Mouse (Mus musculus) stomach, embryonic 16.5 days (tissue): ENCODE data around the gene C1ql1. TPM values are rescaled to one million over a fixed set of nuclear protein-coding genes. Genes with fewer than 3 reads are reported as not detected.
A peak's percentile ranks its signal among the peaks of the same experiment; 100 is the strongest.

ENCODE experiments used
- ATAC-seq: fragments of 200-750 bp; cut with Nextera tagmentation; 2 replicates; pipeline ENCODE4 v1.8.0; 2017; ENCODE audit warnings: moderate number of reproducible peaks, moderate TSS enrichment; ENCODE audit not compliant: insufficient read depth, low FRiP score
- H3K27ac ChIP-seq: fragments of 300-500 bp; sonication (generic); 2 replicates; pipeline ENCODE4 v1.5.1; 2014; ENCODE audit warnings: low read length
- H3K27me3 ChIP-seq: fragments of 300-500 bp; sonication (generic); 2 replicates; pipeline ENCODE4 v1.6.1; 2014; ENCODE audit warnings: low read length, control low read depth, mixed read lengths; ENCODE audit not compliant: control insufficient read depth, insufficient read depth
- H3K36me3 ChIP-seq: fragments of 300-500 bp; sonication (generic); 2 replicates; pipeline ENCODE4 v1.6.1; 2014; ENCODE audit warnings: low read length; ENCODE audit not compliant: control insufficient read depth, insufficient read depth
- H3K4me1 ChIP-seq: fragments of 300-500 bp; sonication (generic); 2 replicates; pipeline ENCODE4 v1.6.1; 2014; ENCODE audit warnings: low read length, control low read depth, mixed read lengths; ENCODE audit not compliant: control insufficient read depth, insufficient read depth
- H3K4me2 ChIP-seq: fragments of 300-500 bp; sonication (generic); 2 replicates; pipeline ENCODE4 v1.6.1; 2014; ENCODE audit warnings: low read depth, low read length, mixed read lengths
- H3K4me3 ChIP-seq: fragments of 300-500 bp; sonication (generic); replicated peaks from 2 replicates; pipeline ENCODE4 v1.5.1; 2014; ENCODE audit warnings: mild to moderate bottlenecking, low read length
- H3K9ac ChIP-seq: fragments of 300-500 bp; sonication (generic); 2 replicates; pipeline ENCODE4 v1.6.1; 2014; ENCODE audit warnings: low read length
- H3K9me3 ChIP-seq: fragments of 300-500 bp; sonication (generic); replicated peaks from 2 replicates; pipeline ENCODE4 v1.6.1; 2016; ENCODE audit warnings: low read length, control low read depth; ENCODE audit not compliant: control insufficient read depth
- WGBS: fragments of 180-500 bp; shearing (Covaris S2); extraction: QIAGEN DNeasy Blood & Tissue Kit; methylation state at CpG from one replicate; pipeline ENCODE4 v1.1.7; 2014; 5-methylcytosine and 5-hydroxymethylcytosine counted together
- polyA plus RNA-seq: library from polyadenylated mRNA; unstranded; fragments of >200 nt; fragmentation: Nextera tagmentation; extraction: Ambion mirVana; gene quantifications from 2 replicates; pipeline ENCODE4 v1.2.1, GENCODE M21; 2015

The C1ql1 gene
- polyA plus RNA-seq, 1 experiment from 2014 or later = 1.7 TPM

GRCm38 (mm10) chr11:102900763-102901162 lies 45.7 kb downstream of the C1ql1 start, which contains the start of gene Gfap:
Gene Gfap, minus strand, starts transcription at chr11:102900912.
- no peaks in the 10 kb centered on the region; the same call in 1 of the 2 replicates for H3K27me3 ChIP-seq
- WGBS = 8% methylated on average over 7 of the region's 7 CpGs
- H3K27ac ChIP-seq = no peak within 1 kb of the TSS
- H3K36me3 ChIP-seq = 0 out of 2 replicates have a peak, but pooled peaks cover 2% of the 10 kb centered on the region
- H3K4me2 ChIP-seq = no peak within 1 kb of the TSS
- H3K4me1 ChIP-seq = 0 out of 2 replicates have a peak, but pooled peaks cover 3% of the 10 kb centered on the region
- H3K9me3 ChIP-seq = no peaks in the 10 kb centered on the region
- peak; percentile 63 for ATAC-seq
- no peak within 1 kb of the TSS for H3K9ac ChIP-seq
- no peak within 1 kb of the TSS for H3K4me3 ChIP-seq

GRCm38 (mm10) chr11:102898408-102898807 lies 48.1 kb downstream of the C1ql1 start:
- Histone ChIP-seq H3K9me3 (no peaks in the 10 kb centered on the region), H3K9ac (no peak overlapping the region), H3K36me3 (no peaks in the 10 kb centered on the region), H3K27ac (no peak overlapping the region), H3K27me3 (no peaks in the 10 kb centered on the region; the same call in 1 of the 2 replicates), H3K4me1 (peaks cover 3% of the 10 kb centered on the region; the same call in 1 of the 2 replicates), H3K4me2 (no peak overlapping the region), H3K4me3 (no peak overlapping the region)
- ATAC-seq = no peak
- WGBS = 84% methylated on average over 9 of the region's 9 CpGs

- Histone ChIP-seq H3K27me3 (no peaks in the 10 kb centered on the region; the same call in 1 of the 2 replicates), H3K4me3 (no peak overlapping the region), H3K9me3 (no peaks in the 10 kb centered on the region), H3K9ac (no peak overlapping the region), H3K4me2 (no peak overlapping the region), H3K4me1 (peaks cover 7% of the 10 kb centered on the region; the same call in 1 of the 2 replicates), H3K27ac (no peak overlapping the region), H3K36me3 (no peaks in the 10 kb centered on the region)
- 79% methylated on average over 20 of the region's 20 CpGs for WGBS
- no peak for ATAC-seq
Measured at GRCm38 (mm10) chr11:102896641-102897040, 49.8 kb downstream of the C1ql1 start.

GRCm38 (mm10) chr11:102895779-102896178 lies 50.7 kb downstream of the C1ql1 start:
- H3K9ac ChIP-seq = no peak overlapping the region
- H3K27ac ChIP-seq = no peak overlapping the region
- WGBS = 58% methylated on average over 9 of the region's 9 CpGs
- no peak overlapping the region for H3K4me2 ChIP-seq
- H3K9me3 ChIP-seq = no peaks in the 10 kb centered on the region
- ATAC-seq = no peak; the same call in 1 of the 2 replicates
- H3K27me3 ChIP-seq = no peaks in the 10 kb centered on the region; the same call in 1 of the 2 replicates
- H3K4me1 ChIP-seq = peaks cover 7% of the 10 kb centered on the region; the same call in 1 of the 2 replicates
- H3K36me3 ChIP-seq = no peaks in the 10 kb centered on the region
- H3K4me3 ChIP-seq = no peak overlapping the region

GRCm38 (mm10) chr11:102894716-102895115 lies 51.8 kb downstream of the C1ql1 start:
- WGBS = 84% methylated on average over 4 of the region's 4 CpGs

GRCm38 (mm10) chr11:102893015-102893651 lies 53.4 kb downstream of the C1ql1 start:
- WGBS = 3% methylated on average over 43 of the region's 43 CpGs
- Histone ChIP-seq H3K36me3 (no peaks in the 10 kb centered on the region), H3K9ac (peak overlapping the region; percentile 65), H3K27me3 (no peaks in the 10 kb centered on the region; the same call in 1 of the 2 replicates), H3K9me3 (no peaks in the 10 kb centered on the region), H3K4me1 (peaks cover 4% of the 10 kb centered on the region; the same call in 1 of the 2 replicates), H3K4me3 (peak overlapping the region; percentile 47), H3K27ac (no peak overlapping the region), H3K4me2 (peak overlapping the region; percentile 91)
- ATAC-seq = peak; percentile 88

More at GRCm38 (mm10) chr11:102894716-102895115, 51.8 kb downstream of the C1ql1 start:
- Histone ChIP-seq H3K36me3 (no peaks in the 10 kb centered on the region), H3K27ac (no peak overlapping the region), H3K4me3 (no peak overlapping the region), H3K4me1 (peaks cover 4% of the 10 kb centered on the region; the same call in 1 of the 2 replicates), H3K9me3 (no peaks in the 10 kb centered on the region), H3K4me2 (no peak overlapping the region), H3K9ac (no peak overlapping the region), H3K27me3 (no peaks in the 10 kb centered on the region; the same call in 1 of the 2 replicates)
- no peak for ATAC-seq

GRCm38 (mm10) chr11:102890096-102890495 lies 56.4 kb downstream of the C1ql1 start:
- no peaks in the 10 kb centered on the region for H3K27me3 ChIP-seq
- ATAC-seq = no peak
- no peaks in the 10 kb centered on the region for H3K9me3 ChIP-seq
- H3K27ac ChIP-seq = no peak overlapping the region
- H3K9ac ChIP-seq = no peak overlapping the region
- peaks cover 4% of the 10 kb centered on the region; the same call in 1 of the 2 replicates for H3K4me1 ChIP-seq
- no peaks in the 10 kb centered on the region for H3K36me3 ChIP-seq
- H3K4me2 ChIP-seq = no peak overlapping the region
- no peak overlapping the region for H3K4me3 ChIP-seq
- WGBS = 68% methylated on average over 5 of the region's 5 CpGs

Other genes starting within 250 kb of the C1ql1 start
- gene Ccdc43, start 248.9 kb downstream of the C1ql1 start, polyA plus RNA-seq = 39.8 and 44.6 TPM in 2 replicates
- 4.5 and 5.2 TPM in 2 replicates for gene Adam11, start 185.2 kb downstream of the C1ql1 start, polyA plus RNA-seq
- 30.1 and 38.5 TPM in 2 replicates for gene Gjc1, start 127.0 kb downstream of the C1ql1 start, polyA plus RNA-seq
- 1.2 and 1.4 TPM in 2 replicates for gene Higd1b, start 110.8 kb downstream of the C1ql1 start, polyA plus RNA-seq
- gene Eftud2, start 65.7 kb downstream of the C1ql1 start, polyA plus RNA-seq = 138 and 146 TPM in 2 replicates
- 0.94 and 1.3 TPM in 2 replicates for gene Ccdc103, start 65.5 kb downstream of the C1ql1 start, polyA plus RNA-seq
- gene Fam187a, start 61.5 kb downstream of the C1ql1 start, polyA plus RNA-seq = 0.12 TPM in 1 of 2 replicates, not detected in the other
- 0.74 and 0.92 TPM in 2 replicates for gene Gfap, start 45.8 kb downstream of the C1ql1 start, polyA plus RNA-seq
- 7.3 and 8.7 TPM in 2 replicates for gene Kif18b, start 21.6 kb downstream of the C1ql1 start, polyA plus RNA-seq
- 50.8 and 53.7 TPM in 2 replicates for gene Nmt1, start 81.5 kb upstream of the C1ql1 start, polyA plus RNA-seq
- gene Dcakd, start 81.6 kb upstream of the C1ql1 start, polyA plus RNA-seq = 85.2 and 109 TPM in 2 replicates
- 5.2 and 6.5 TPM in 2 replicates for gene Plcd3, start 155.0 kb upstream of the C1ql1 start, polyA plus RNA-seq
- gene Acbd4, start 155.0 kb upstream of the C1ql1 start, polyA plus RNA-seq = 31.0 and 36.4 TPM in 2 replicates
- gene Hexim1, start 169.5 kb upstream of the C1ql1 start, polyA plus RNA-seq = 4.7 and 5.7 TPM in 2 replicates
- gene Hexim2, start 185.7 kb upstream of the C1ql1 start, polyA plus RNA-seq = 6.3 and 7.9 TPM in 2 replicates
- gene Fmnl1, start 224.4 kb upstream of the C1ql1 start, polyA plus RNA-seq = 3.5 and 4.4 TPM in 2 replicates